Mouse (Mus musculus): ENCODE measurements around the gene Gm1110. TPM values are rescaled to one million over a fixed set of nuclear protein-coding genes. Genes with fewer than 3 reads are reported as not detected.
"Not testable (repeated sequence)": the region's sequence is repeated elsewhere in the genome, so short reads cannot be mapped to it uniquely, and the experiment has no call there.

The Gm1110 gene
- total RNA-seq (2015; ENCODE audit: low replicate concordance) = not detected in 2 replicates
- total RNA-seq (2017; ENCODE audit: low replicate concordance) = 0.60 TPM in 1 of 2 replicates, not detected in the other

DNA sequence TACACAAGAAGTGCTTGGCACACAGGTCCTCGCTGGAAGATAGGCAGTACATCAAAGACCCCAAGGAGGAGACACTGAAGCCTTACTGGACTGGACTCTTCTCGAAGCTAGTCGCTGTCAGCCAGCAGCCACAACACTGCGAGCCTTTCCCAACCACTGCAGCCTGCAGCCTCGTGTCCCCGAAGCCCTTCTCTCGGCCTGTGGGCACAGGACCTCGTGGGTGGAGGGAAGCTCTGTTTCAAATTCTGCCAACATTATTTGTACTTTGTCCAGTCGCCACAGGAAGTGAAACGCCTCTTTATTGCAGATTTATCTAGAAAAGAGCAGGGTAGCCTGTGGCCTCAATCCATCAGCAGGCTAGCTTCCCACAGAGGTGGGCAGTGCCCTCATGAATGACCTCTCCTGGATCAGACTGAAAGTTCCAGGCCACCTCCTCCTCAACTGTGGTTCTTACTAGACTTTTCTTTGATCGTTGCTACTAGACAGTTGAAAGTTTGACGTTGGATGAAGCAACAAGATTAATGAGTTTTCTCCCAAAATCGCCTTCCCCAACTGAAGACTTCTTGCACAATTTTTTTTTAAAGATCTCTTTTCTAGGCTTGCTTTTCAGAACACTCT, at the start of gene Gm1110:
Gene Gm1110 (minus strand): TSS at position 203 of the 618 bp plus-strand sequence.
- ATAC-seq (replicated peaks; ENCODE audit: low FRiP score, poor library complexity, severe bottlenecking) = no peak

DNA sequence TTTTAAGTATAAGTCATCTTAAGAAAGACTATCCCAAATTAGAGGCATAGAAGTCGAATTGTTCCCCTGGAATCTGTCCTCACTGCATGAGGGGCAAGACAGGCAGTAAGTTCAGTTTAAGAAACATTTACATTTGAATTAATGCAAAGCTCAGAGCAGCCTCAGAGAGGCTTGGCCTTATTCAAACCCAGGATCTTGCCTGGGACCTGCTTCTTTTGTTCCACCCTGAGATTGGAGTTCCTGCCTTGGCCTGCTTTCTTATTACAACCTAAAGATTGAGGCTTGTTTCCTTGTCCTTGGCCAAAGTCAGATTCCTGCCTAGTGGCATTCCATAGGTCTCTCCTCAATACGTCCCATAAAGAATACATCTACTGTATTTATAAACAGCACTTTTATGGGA, 24.9 kb upstream of the Gm1110 start:
- no peak for ATAC-seq (replicated peaks; ENCODE audit: low FRiP score, poor library complexity, severe bottlenecking)

DNA sequence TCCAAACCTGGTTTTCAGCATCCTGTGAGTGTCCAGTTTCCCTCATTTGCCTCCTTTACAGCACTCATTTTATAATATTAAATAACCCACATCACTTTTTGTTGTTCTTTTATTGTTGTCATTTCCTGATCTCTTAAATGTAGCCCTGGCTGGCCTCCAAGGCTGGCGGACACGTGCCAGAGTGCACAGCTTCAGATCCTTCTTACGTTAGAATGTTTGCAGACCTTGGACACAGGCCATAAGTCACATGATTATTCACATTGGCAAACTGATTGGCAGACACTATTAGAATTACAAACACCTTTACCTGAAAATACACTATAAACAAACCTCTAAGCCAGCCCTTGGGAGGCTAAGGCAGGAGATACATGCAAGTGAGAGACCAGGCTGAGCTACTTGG, 1.2 kb upstream of the Gm1110 start:
- no peak for ATAC-seq (replicated peaks; ENCODE audit: low FRiP score, poor library complexity, severe bottlenecking)

DNA sequence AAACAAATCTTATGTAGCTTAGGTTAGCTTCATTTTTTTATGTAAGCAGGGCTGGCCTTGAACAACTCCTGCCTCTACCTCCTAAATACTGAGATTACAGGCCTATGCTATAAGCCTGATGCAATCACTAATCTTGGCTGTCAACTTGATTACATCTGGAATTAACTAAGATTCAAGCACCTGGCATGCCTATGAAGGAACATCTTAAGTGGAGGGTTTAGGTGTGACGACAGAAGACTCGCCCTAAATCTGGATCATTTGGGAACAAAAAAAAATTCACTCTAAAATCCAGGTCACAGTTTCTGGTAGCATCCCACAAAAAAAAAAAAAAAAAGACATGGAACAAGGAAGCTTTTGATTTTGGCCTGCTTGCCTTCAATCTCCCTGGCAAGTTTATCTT, 3.1 kb downstream of the Gm1110 start:
- no peak for ATAC-seq (replicated peaks; ENCODE audit: low FRiP score, poor library complexity, severe bottlenecking)

DNA sequence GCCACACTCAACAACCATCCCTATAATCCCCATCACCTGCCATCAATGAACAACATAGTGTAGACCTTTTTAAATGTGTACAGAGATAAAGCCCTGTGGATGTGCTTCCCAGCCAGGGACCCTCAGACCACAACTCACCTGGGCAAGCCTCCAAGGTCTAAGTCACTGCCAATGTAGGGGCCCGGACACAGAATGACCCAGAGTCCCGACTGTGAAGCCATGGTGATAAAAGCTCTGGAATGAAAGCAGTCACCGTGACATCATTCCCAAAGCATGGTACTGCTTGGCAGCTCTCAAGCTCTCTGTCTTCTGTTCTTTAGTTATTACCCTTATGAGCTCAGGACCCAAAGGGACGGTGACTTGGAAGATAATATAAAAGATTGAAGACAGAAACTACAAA, 9.8 kb downstream of the Gm1110 start:
- ATAC-seq (replicated peaks; ENCODE audit: low FRiP score, poor library complexity, severe bottlenecking) = no peak

DNA sequence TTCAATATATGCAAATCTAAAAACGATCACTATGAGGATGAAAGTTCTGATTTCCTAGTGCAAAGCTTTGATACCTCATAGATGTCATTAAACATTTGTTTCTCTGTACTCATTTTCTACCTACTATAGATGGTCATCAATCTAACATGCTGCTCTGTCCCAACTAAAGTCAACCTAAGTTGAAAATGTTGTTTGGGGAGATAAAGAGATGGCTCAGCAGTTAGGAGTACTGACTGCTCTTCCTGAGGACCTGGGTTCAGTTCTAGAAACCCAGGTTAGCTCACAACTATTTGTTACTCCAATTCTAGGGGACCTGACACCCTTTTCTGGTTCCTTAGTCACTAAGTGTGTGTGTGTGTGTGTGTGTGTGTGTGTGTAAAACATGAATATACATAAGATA, 11.7 kb downstream of the Gm1110 start:
- no peak for ATAC-seq (replicated peaks; ENCODE audit: low FRiP score, poor library complexity, severe bottlenecking)

DNA sequence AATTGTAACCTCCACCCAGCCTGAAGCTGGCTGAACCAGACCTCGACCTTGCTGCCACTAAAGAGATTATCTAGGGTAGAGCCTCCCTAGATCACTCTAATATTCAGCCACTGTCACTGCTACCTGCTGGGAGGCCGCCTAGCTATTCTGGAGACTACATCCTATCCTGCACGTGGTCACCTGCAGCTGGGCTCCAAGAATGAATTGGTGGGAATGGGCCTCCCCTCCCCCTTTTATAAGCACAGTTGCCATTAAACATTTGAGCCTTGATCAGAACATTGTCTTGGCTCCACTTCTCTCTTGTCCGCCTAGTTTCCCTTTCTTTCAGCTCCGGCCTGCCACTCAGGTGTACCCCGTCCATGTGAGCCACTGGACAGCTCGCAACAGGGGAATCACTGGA, 53.1 kb downstream of the Gm1110 start:
- not testable (repeated sequence) for ATAC-seq (replicated peaks; ENCODE audit: low FRiP score, poor library complexity, severe bottlenecking)

DNA sequence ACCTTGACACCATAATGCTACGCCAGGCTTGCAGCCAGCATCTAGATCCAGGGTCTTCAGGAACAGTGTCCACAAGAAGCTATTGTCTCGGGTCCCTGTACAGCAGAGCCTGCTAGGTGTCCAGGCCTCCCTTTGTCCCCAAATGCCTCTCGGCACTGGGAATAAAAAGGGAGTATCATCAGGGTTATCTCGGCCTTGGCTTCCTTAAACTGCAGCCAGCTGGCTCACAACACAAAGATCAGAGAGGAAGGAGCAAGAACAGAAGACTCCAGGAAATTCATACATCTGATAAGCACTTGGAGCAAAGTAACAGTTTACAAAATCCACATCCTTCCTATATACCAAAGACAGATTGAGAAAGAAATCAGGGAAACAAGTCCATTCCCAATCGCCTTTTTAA, 62.2 kb downstream of the Gm1110 start, which contains the start of gene Glb1l3:
Gene Glb1l3 (minus strand): TSS at position 140 of the 400 bp plus-strand sequence.
- ATAC-seq (replicated peaks; ENCODE audit: low FRiP score, poor library complexity, severe bottlenecking) = no peak

DNA sequence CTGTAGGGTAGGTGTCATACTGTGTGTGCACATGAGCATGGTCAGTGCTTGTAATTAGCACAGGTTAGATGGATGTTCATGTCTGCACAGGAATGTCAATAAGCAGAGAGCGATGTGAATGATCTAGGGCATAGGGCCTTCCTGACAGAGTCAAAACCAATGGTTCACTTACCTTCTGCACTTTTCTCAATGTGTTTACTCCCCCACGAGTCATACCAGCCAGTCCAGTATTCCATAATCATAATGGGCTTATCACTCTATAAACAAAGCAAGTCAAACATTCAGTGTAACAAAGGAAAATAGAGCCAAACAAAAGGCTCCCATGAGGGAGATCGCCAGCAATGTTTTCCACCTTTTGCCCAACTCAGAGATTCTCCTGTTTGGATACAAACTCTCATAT, 91.8 kb downstream of the Gm1110 start:
- ATAC-seq (replicated peaks; ENCODE audit: low FRiP score, poor library complexity, severe bottlenecking) = no peak

Other genes with a start within 250 kb of the Gm1110 start
- gene B3gat1, start 189.4 kb downstream of the Gm1110 start, total RNA-seq (2015; ENCODE audit: low replicate concordance) = not detected in 2 replicates
- gene B3gat1, start 189.4 kb downstream of the Gm1110 start, total RNA-seq (2017; ENCODE audit: low replicate concordance) = not detected in 2 replicates
- gene Glb1l2, start 116.6 kb downstream of the Gm1110 start, total RNA-seq (2015; ENCODE audit: low replicate concordance) = not detected in 2 replicates
- not detected in 2 replicates for gene Glb1l2, start 116.6 kb downstream of the Gm1110 start, total RNA-seq (2017; ENCODE audit: low replicate concordance)
- gene Glb1l3, start 62.2 kb downstream of the Gm1110 start, total RNA-seq (2015; ENCODE audit: low replicate concordance) = not detected in 2 replicates
- gene Glb1l3, start 62.2 kb downstream of the Gm1110 start, total RNA-seq (2017; ENCODE audit: low replicate concordance) = not detected in 2 replicates
- gene Acad8, start 76.5 kb upstream of the Gm1110 start, total RNA-seq (2015; ENCODE audit: low replicate concordance) = 1.9 and 6.0 TPM in 2 replicates
- gene Acad8, start 76.5 kb upstream of the Gm1110 start, total RNA-seq (2017; ENCODE audit: low replicate concordance) = 2.2 and 6.1 TPM in 2 replicates
- 16.1 and 17.5 TPM in 2 replicates for gene Thyn1, start 76.6 kb upstream of the Gm1110 start, total RNA-seq (2015; ENCODE audit: low replicate concordance)
- gene Thyn1, start 76.6 kb upstream of the Gm1110 start, total RNA-seq (2017; ENCODE audit: low replicate concordance) = 10.8 and 16.3 TPM in 2 replicates
- 21.3 and 21.9 TPM in 2 replicates for gene Vps26b, start 107.0 kb upstream of the Gm1110 start, total RNA-seq (2015; ENCODE audit: low replicate concordance)
- 11.7 and 16.6 TPM in 2 replicates for gene Vps26b, start 107.0 kb upstream of the Gm1110 start, total RNA-seq (2017; ENCODE audit: low replicate concordance)
- gene Ncapd3, start 107.1 kb upstream of the Gm1110 start, total RNA-seq (2015; ENCODE audit: low replicate concordance) = 53.9 and 76.9 TPM in 2 replicates
- gene Ncapd3, start 107.1 kb upstream of the Gm1110 start, total RNA-seq (2017; ENCODE audit: low replicate concordance) = 35.5 and 43.6 TPM in 2 replicates
- not detected in 2 replicates for gene Jam3, start 232.3 kb upstream of the Gm1110 start, total RNA-seq (2015; ENCODE audit: low replicate concordance)
- gene Jam3, start 232.3 kb upstream of the Gm1110 start, total RNA-seq (2017; ENCODE audit: low replicate concordance) = 0.60 TPM in 1 of 2 replicates, not detected in the other